Mouse (Mus musculus): ENCODE data around the gene Gga1. TPM values are rescaled to one million over a fixed set of nuclear protein-coding genes. Genes with fewer than 3 reads are reported as not detected.
A peak's percentile ranks its signal among the peaks of the same experiment; 100 is the strongest.

Gga1 gene
- 49.9 and 56.5 TPM in 2 replicates for polyA plus RNA-seq (2016; fragmentation: Nextera tagmentation; extraction: Ambion mirVana)

DNA sequence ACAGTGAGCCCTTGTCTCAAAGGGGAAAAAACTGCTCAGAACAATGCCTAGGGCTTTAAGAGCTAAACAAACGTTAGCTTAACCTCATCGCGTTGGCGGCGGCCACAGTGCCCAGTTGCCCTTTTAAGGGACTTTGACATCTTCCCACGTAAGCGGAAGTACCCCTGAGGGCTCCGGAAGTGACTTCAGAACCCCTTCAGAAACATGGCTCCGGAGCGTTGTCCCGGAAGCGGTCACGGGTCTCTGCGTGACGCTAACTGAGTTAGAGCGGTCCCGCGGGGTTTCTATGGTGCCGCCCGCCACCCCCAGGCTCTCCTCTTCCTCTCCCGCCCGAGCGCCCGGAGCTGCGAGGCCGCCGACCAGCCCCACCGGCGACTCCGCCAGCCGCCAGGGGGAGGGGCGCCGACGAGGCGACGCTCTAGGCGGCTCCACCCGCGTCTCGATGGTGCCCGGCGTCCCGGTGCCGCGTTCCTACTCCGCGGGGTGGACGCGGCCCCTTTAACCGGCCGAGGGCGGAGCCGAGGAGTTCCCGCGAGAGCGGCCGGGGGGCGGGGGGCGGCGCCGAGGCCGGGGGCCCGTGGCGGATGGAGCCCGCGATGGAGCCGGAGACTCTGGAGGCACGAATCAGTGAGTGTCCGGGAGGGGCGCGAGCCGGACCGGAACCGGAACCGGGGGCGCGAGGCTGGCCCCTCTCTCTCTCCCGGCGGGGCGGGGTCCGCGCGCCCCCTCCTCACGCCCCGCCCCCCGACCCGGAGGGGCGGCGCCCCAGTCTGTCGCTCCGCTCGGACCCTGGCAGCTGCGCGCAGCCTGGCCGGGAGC is at the start of gene Gga1:
Gene Gga1, plus strand, starts transcription at position 200 of the 819 bp plus-strand sequence.
- peak; percentile 98 for DNase-seq (ENCODE audit: low spot score)
- H3K36me3 ChIP-seq, result peaks cover 29% of the 10 kb centered on the region
- peaks cover 34% of the 10 kb centered on the region for H3K4me1 ChIP-seq
- H3K4me3 ChIP-seq, result peak within 1 kb of the TSS; percentile 83
- no peaks in the 10 kb centered on the region for H3K9me3 ChIP-seq (replicated peaks)
- no peaks in the 10 kb centered on the region for H3K27me3 ChIP-seq (ENCODE audit: low read depth, poor library complexity, severe bottlenecking)
- WGBS, result 1% methylated on average over 79 of the region's 95 CpGs
- peak within 1 kb of the TSS; percentile 97 for H3K27ac ChIP-seq

DNA sequence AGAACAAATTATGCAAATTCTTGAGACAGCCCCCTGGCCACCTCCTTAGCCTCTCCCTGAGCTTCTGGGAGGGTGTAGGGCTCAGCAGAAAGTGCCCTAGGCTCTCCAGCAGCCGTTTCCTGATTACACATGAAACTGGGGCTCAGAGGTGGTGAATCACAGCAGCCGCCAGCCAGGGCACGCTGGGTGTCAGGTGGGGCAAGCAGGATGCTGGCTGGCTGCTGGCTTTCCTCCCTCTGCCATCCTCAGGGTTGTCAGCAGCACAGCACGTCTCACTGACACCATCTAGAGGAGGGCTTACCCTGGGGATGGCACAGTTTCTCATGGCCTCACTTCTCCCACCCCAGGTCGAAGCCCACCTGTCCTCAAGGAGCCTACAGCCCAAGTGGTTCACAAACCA is 48.7 kb upstream of the Gga1 start:
- H3K4me1 ChIP-seq, result peaks cover 48% of the 10 kb centered on the region
- no peaks in the 10 kb centered on the region for H3K9me3 ChIP-seq (replicated peaks)
- no peak overlapping the region for H3K4me3 ChIP-seq
- no peaks in the 10 kb centered on the region for H3K36me3 ChIP-seq
- H3K27me3 ChIP-seq (ENCODE audit: low read depth, poor library complexity, severe bottlenecking), result peaks cover 13% of the 10 kb centered on the region
- DNase-seq (ENCODE audit: low spot score), result peak; percentile 30
- peak overlapping the region; percentile 47; the same call in 1 of the 2 replicates for H3K27ac ChIP-seq
- WGBS, result 15% methylated on average over 5 of the region's 5 CpGs

DNA sequence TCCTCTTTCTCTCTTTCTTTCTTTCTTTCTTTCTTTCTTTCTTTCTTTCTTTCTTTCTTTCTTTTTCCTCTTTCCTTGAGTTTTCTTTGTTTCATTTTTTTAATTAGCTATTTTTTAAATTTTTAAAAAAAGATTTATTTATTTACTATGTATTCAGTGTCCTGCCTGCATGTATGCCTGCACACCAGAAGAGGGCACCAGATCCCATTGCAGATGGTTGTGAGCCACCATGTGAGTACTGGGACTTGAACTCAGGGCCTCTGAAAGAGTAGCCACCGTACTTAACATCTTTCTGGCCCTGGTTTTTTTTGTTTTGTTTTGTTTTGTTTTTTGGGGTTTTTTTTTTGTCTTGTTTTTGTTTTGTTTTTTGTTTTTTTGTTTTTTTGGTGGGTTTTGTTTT is 47.4 kb upstream of the Gga1 start:
- no peak for DNase-seq (ENCODE audit: low spot score)

DNA sequence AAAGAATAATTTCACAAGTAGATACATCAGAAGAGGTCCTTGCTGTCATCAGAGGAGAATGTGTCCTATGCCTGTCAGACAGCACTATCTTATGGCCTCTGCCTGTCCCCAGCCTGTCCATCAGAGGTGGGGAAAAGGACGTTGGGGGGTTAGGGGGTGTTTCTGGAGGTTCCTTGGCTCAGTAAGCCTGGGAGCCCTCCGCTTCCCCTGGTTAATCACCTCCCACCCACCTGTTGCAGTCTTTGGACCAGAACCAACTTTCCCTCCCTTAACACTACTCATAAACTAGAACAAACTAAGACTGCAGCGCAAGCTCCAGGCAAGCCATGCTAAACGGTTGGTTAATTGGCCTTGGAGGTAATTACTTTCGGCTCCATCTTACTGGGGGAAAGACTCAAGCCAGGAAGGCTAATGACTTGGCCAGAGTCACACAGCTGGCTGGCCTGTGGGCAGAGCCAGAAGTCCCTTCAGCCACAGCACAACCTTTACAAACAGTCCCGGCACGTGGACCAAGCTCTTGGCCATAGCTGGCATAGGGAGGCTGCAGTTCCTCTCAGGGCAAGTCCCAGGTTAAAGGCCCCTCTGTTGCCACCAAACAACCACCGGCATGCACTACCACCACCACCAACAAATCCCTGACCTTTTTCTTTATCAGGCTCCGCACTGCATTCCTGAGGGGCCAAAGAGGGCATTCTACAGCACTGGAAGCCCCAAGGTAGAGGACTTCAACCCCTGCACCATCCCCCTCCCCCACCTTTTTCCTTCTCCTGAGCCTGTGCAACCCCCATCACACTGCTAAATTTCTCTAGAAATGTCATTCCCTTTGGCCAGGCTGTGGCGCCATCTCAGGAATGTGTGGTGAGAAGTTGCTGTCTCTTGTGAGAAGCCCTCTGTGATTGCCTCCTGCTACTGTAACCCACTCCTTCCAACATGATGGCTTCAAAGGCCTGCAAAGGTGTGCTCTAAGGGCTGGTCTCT is 46.0 kb upstream of the Gga1 start:
- Histone ChIP-seq H3K4me1 (peaks cover 75% of the 10 kb centered on the region), H3K9me3 (replicated peaks) (no peaks in the 10 kb centered on the region), H3K4me3 (no peak overlapping the region), H3K27ac (peak overlapping the region; percentile 90), H3K27me3 (ENCODE audit: low read depth, poor library complexity, severe bottlenecking) (peaks cover 13% of the 10 kb centered on the region), H3K36me3 (no peaks in the 10 kb centered on the region)
- 65% methylated on average over 10 of the region's 10 CpGs for WGBS
- no peak for DNase-seq (ENCODE audit: low spot score)

More for the DNA sequence above, 47.4 kb upstream of the Gga1 start:
- WGBS, result 88% methylated on average over 1 of the region's 1 CpGs
- Histone ChIP-seq H3K4me1 (peaks cover 61% of the 10 kb centered on the region), H3K36me3 (no peaks in the 10 kb centered on the region), H3K4me3 (no peak overlapping the region), H3K27ac (no peak overlapping the region), H3K27me3 (ENCODE audit: low read depth, poor library complexity, severe bottlenecking) (peaks cover 13% of the 10 kb centered on the region), H3K9me3 (replicated peaks) (no peaks in the 10 kb centered on the region)

DNA sequence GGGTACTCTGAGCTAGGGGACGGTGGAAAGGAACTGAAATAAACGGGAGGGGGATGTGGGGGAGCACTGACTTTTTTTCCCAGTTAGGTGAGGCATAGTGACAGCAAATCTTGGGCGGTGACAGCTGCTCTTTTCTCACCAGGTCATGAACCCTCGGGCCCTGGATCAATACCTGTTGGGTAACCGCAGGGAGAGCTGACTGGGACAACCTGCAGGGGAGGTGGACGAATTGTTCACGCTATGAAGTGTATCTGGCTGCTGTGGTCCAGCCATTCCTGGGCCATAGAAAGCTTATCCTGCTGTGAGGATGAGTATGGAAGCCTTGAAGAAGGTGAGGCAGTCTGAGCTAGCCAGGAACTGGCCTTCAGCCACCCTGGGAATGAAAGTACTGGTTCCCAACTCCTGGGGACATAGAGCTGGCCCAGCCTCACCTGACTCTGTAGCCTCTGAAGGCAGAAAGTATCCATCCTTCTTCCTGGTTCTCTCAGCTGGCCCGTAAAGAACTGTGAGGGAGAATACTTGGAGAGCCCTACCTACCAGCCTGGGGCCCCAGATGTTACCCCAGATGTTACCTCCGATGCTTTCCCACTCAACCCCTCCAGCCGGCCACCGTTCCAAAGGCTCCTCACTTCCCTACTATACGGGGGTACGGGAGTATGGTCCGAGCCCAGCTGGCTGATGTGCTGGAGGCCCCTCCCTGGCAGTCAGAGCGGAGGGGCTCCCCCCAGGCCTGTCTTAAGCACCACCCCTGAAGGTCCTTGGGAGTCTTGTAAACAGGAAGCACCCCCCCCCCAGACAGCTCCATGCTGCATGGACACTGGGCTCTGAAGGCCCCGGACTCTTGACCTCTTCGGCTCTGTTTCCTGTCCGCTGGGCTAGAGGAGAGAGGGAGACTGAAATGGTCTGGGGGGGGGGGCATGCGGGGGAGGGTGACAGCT is 45.0 kb upstream of the Gga1 start:
- H3K27ac ChIP-seq, result peak overlapping the region; percentile 90
- no peaks in the 10 kb centered on the region for H3K9me3 ChIP-seq (replicated peaks)
- peaks cover 11% of the 10 kb centered on the region for H3K27me3 ChIP-seq (ENCODE audit: low read depth, poor library complexity, severe bottlenecking)
- no peaks in the 10 kb centered on the region for H3K36me3 ChIP-seq
- WGBS, result 32% methylated on average over 19 of the region's 19 CpGs
- H3K4me1 ChIP-seq, result peaks cover 71% of the 10 kb centered on the region
- peak overlapping the region; percentile 31 for H3K4me3 ChIP-seq
- peak; percentile 57 for DNase-seq (ENCODE audit: low spot score)

DNA sequence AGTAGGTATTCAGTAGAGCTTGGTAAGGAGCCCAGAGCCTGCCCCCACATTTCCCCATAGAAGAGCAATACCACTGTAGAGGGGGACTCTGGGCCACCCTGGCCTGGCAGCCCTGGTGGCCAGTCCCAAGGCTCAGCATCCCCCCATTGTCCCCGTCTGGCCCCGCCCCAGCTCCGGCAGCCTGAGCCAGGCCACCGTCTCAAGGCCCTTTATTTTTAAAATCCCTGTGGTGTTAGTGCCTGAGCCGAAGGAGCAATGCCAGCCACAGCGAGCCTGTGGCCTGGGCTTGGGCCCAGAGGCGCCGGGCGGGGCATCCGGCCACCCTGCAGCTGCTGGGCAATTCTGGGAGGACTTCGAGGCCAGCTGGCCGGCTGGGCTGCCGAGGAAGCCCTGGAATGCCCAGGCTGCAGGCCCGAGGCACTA is 44.3 kb upstream of the Gga1 start:
- H3K4me3 ChIP-seq, result peak overlapping the region; percentile 31
- 13% methylated on average over 14 of the region's 14 CpGs for WGBS
- no peaks in the 10 kb centered on the region for H3K36me3 ChIP-seq
- no peaks in the 10 kb centered on the region for H3K9me3 ChIP-seq (replicated peaks)
- DNase-seq (ENCODE audit: low spot score), result peak; percentile 73
- peaks cover 70% of the 10 kb centered on the region for H3K4me1 ChIP-seq
- H3K27ac ChIP-seq, result peak overlapping the region; percentile 90
- peaks cover 3% of the 10 kb centered on the region for H3K27me3 ChIP-seq (ENCODE audit: low read depth, poor library complexity, severe bottlenecking)

DNA sequence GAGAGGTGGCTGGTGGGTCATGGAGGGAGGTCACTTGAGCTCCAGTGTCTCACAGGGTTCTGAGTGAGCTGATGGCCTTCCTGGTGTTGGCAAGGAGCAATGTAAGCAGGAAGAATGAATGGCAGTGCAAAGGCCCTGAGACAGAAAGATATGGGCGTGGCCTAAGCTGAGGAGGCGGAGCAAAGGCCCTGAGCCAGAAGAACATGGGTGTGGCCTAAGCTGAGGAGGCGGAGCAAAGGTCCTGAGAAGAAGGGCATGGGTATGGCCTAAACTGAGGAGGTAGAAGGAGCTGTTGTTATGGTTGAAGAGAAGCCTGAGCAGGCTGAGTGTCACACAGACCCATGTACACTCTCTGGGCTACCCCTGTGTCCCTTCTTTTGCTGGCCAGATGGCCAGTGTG is 43.4 kb upstream of the Gga1 start:
- 91% methylated on average over 3 of the region's 3 CpGs for WGBS
- no peak overlapping the region for H3K4me3 ChIP-seq
- no peak for DNase-seq (ENCODE audit: low spot score)
- no peaks in the 10 kb centered on the region for H3K9me3 ChIP-seq (replicated peaks)
- H3K36me3 ChIP-seq, result no peaks in the 10 kb centered on the region
- H3K4me1 ChIP-seq, result peaks cover 62% of the 10 kb centered on the region
- H3K27me3 ChIP-seq (ENCODE audit: low read depth, poor library complexity, severe bottlenecking), result no peaks in the 10 kb centered on the region
- H3K27ac ChIP-seq, result peak overlapping the region; percentile 90

DNA sequence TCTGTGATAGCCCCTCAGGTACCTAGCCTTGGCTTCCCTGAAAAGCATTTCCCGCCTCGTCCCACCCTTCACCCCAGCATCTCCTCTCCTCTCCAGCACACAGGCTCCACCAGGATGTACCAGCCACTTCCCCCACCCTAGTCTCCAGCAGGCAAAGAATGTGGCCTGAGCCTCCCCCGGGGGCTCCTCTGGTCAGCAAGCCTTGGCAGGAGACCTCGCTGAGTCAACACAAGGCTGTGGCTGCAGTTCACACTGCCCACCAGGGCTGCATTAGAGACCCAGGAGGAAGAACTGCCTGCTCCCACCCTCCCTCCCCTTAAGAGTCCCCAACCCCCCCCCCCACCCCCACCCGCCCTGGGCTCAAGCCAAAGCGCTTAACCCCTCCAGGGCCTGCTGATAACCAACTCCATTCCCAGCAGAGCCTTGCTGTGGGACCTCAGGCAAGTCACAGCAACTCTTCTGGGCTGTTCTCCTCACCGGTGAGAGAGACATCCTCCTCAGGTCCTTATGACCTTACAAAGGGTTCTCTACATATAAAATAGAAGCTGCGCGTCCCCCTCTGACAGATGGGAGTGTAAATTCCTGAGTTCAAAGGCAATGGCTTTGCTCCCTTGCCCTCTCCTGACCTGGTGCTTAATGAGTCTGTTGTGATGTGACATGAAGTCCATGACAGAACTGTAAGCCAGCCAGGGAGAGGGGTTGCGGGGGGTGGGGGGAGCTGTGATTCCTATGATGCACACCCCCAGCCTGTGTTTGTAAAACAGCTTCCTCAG is 42.6 kb upstream of the Gga1 start:
- DNase-seq (ENCODE audit: low spot score), result no peak
- H3K36me3 ChIP-seq, result no peaks in the 10 kb centered on the region
- peak overlapping the region; percentile 90 for H3K27ac ChIP-seq
- H3K4me1 ChIP-seq, result peaks cover 69% of the 10 kb centered on the region
- no peak overlapping the region for H3K4me3 ChIP-seq
- no peaks in the 10 kb centered on the region for H3K9me3 ChIP-seq (replicated peaks)
- 22% methylated on average over 10 of the region's 10 CpGs for WGBS
- H3K27me3 ChIP-seq (ENCODE audit: low read depth, poor library complexity, severe bottlenecking), result no peaks in the 10 kb centered on the region

DNA sequence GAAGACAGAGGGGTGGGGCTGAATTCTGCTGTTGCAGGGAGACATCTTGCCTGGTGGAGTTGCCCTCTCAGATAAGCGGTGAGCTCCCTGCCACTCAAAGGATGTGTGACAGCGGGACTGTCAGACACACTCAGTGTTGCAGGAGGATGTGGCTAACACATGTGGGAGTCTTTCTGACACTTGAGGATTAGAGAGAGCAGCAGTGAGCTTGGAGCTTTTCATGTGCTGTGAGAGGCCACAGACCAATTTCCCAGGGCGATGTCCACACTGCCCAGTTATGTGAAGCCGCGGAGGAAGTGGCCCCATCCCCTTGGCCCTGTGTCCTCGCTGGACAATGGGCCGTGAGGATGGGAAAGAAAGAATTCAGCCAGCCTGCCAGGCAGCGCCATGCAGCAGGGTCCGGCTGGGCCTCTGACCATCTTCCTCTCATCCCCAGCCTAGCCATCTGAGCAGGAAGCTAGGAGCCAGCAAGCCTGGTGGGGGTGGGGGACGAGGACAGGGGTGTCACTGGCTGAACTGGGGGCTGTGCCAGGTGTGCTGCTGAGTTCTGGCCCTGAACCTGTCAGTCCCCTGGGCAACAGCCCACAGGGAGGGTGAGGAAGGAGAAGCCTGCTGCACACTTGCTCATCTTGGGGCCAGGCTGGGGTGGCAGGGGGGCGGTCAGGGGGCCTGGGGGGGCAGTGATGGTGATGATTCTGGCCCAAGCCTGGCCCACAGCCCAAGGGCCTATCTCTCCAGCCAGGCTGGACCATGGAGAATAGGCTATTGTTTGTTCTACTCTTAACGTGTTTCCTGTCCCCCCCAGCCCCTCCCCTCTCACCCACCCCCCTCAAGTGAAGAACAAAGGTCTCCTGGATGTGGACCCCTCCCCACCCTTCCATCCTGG is 41.5 kb upstream of the Gga1 start:
- H3K4me1 ChIP-seq, result peaks cover 79% of the 10 kb centered on the region
- no peaks in the 10 kb centered on the region for H3K27me3 ChIP-seq (ENCODE audit: low read depth, poor library complexity, severe bottlenecking)
- 13% methylated on average over 12 of the region's 12 CpGs for WGBS
- peak overlapping the region; percentile 2; the same call in 1 of the 2 replicates for H3K4me3 ChIP-seq
- no peaks in the 10 kb centered on the region for H3K36me3 ChIP-seq
- H3K9me3 ChIP-seq (replicated peaks), result no peaks in the 10 kb centered on the region
- DNase-seq (ENCODE audit: low spot score), result no peak
- H3K27ac ChIP-seq, result peak overlapping the region; percentile 90

DNA sequence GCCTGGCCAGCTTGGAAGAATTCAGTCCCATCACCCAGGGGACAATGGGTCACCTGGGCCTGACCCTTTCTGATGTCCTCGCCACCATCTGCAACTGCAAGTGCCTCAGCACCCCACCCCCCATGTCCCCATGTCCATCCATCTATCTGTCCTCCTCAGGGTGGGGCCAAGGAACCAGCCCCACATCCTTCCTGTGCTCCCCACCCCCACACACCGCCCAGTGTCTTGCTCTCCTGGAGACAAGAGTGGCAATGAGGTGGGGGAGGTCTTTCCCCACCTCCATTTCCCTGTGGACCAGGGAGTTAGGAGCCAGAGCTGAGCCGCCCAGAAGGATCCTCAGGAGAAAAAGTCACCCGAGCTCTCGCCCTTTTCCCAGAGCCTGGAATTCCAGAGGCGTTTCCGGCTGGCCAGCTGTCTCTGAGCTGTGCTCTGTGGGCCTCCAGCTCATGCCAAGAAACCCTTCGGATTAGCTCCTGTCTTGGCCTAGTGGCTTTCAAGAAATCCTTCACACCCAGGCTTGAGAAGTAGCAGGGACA is 40.8 kb upstream of the Gga1 start:
- Histone ChIP-seq H3K4me1 (peaks cover 81% of the 10 kb centered on the region), H3K36me3 (no peaks in the 10 kb centered on the region), H3K9me3 (replicated peaks) (no peaks in the 10 kb centered on the region), H3K27ac (peak overlapping the region; percentile 90), H3K4me3 (peak overlapping the region; percentile 16; the same call in 1 of the 2 replicates), H3K27me3 (ENCODE audit: low read depth, poor library complexity, severe bottlenecking) (no peaks in the 10 kb centered on the region)
- DNase-seq (ENCODE audit: low spot score), result no peak
- WGBS, result 25% methylated on average over 8 of the region's 8 CpGs
